Mouse (Mus musculus): ENCODE results near the gene Col24a1. TPM values are rescaled to one million over a fixed set of nuclear protein-coding genes. Genes with fewer than 3 reads are reported as not detected.

The Col24a1 gene
- polyA plus RNA-seq, 1 experiment from 2014 or later: 0.39 TPM

DNA sequence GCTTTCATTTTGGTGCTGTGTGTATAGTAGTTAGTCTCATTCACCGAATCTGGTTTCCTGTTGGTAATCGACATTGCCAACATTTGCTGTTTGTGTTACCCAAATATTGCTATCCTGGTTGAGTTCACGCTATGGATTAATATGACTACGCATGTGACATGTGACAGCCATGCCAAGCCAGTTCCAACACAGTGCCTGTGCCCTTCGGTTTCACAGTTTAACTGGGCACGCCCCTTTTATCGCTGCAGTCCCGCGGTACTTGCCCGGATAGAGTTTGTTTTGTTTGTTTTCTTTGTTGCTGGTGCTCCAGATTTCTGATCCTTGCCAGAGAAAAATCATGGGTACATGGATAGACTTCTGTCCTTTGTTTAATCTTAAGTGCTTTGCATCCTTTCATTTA lies 263.9 kb downstream of the Col24a1 start:
- Histone ChIP-seq H3K36me3 (no peaks in the 10 kb centered on the region), H3K4me3 (no peak overlapping the region), H3K9me3 (no peaks in the 10 kb centered on the region), H3K27me3 (ENCODE audit: insufficient read depth, poor library complexity, severe bottlenecking) (no peaks in the 10 kb centered on the region), H3K4me1 (replicated peaks) (no peaks in the 10 kb centered on the region), H3K27ac (no peak overlapping the region)
- 92% methylated on average over 10 of the region's 10 CpGs for WGBS
- no peak for DNase-seq (ENCODE audit: low spot score)

DNA sequence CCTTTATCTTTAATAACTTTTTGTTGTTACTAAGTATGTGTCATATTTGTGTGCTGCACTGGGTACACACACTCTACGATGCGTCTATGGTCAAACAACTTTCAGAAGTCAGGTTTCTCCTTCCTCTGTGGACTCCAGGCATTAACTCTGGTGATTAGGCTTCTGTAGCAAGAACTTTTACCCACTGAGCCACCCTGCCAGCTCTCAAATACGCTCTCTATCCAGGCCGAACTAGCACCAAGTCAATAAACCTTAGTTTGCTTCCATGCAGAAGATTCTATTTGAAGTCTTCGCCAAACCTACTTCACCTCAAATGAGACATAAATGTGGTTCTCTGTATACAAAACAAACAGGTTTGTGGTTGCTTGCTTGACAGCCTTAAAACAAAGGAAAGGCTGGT lies 267.4 kb downstream of the Col24a1 start:
- Histone ChIP-seq H3K36me3 (no peaks in the 10 kb centered on the region), H3K27me3 (ENCODE audit: insufficient read depth, poor library complexity, severe bottlenecking) (no peaks in the 10 kb centered on the region), H3K9me3 (peaks cover 10% of the 10 kb centered on the region; the same call in 1 of the 2 replicates), H3K4me3 (no peak overlapping the region), H3K27ac (no peak overlapping the region), H3K4me1 (replicated peaks) (no peaks in the 10 kb centered on the region)
- 97% methylated on average over 5 of the region's 5 CpGs for WGBS
- DNase-seq (ENCODE audit: low spot score): no peak

DNA sequence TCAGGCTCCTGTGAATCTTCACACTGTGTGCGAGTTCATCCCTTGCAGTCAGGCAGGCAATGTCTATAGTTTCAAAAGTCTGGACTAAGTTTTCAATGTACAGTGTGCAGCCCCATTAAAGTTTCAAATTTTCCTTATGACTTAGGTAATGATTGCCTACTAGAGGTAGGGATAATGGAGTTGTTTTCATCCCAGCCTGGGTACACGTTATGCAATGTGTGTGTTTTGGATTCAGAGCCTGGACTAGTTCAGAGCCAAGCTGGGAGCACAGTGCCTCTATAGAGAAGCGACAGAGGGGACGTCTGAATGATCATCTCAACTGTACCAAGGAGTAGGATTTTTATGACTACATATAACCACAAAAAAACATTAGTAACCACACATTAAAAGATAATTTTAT lies 267.8 kb downstream of the Col24a1 start:
- no peaks in the 10 kb centered on the region for H3K27me3 ChIP-seq (ENCODE audit: insufficient read depth, poor library complexity, severe bottlenecking)
- H3K36me3 ChIP-seq: no peaks in the 10 kb centered on the region
- peaks cover 10% of the 10 kb centered on the region; the same call in 1 of the 2 replicates for H3K9me3 ChIP-seq
- DNase-seq (ENCODE audit: low spot score): no peak
- H3K27ac ChIP-seq: no peak overlapping the region
- 87% methylated on average over 4 of the region's 4 CpGs for WGBS
- no peaks in the 10 kb centered on the region for H3K4me1 ChIP-seq (replicated peaks)
- H3K4me3 ChIP-seq: no peak overlapping the region

DNA sequence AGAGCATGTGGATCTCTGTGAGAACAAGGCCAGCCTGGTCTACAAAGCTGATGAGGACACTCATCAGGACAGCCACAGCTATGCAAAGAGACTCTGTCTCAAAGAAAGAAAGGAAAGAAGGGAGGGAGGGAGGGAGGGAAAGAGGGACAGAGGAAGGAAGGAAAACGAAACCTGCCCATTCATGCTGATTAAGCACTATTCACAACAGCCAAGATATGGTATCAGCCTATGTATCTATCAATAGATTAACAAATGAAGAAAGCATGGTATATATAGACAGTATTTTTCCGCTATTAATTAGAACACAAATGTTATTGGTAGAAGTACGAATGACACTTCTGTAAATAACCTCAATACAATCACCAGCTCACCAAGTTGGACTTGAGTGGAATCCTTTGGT lies 282.2 kb downstream of the Col24a1 start:
- Histone ChIP-seq H3K9me3 (no peaks in the 10 kb centered on the region), H3K27ac (no peak overlapping the region), H3K36me3 (peaks cover 21% of the 10 kb centered on the region), H3K4me1 (replicated peaks) (peaks cover 18% of the 10 kb centered on the region), H3K4me3 (no peak overlapping the region), H3K27me3 (ENCODE audit: insufficient read depth, poor library complexity, severe bottlenecking) (no peaks in the 10 kb centered on the region)
- WGBS: 89% methylated on average over 3 of the region's 3 CpGs
- DNase-seq (ENCODE audit: low spot score): no peak

DNA sequence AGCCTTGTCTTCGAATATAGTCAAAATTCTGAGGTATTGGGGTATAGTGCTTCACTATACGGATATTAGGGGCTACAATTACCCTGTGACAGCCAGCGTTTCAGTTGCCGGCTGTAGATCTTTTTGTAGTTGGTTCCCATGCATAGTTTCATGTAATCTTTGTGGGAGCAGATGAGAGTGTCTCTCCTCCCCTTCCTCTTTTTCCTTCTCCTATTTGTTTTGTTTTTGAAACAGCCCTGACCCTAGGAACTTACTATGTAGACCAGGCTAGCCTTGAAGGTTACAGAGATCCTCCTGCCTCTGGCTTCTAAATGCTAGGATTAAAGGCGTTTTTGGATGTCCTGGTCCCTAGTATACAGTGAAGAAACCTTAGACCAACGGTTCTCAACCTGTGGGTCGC lies 283.1 kb downstream of the Col24a1 start:
- 85% methylated on average over 7 of the region's 7 CpGs for WGBS
- H3K36me3 ChIP-seq: peaks cover 28% of the 10 kb centered on the region
- DNase-seq (ENCODE audit: low spot score): no peak
- H3K9me3 ChIP-seq: no peaks in the 10 kb centered on the region
- H3K27ac ChIP-seq: peak overlapping the region; percentile 82; the same call in 1 of the 2 replicates
- no peaks in the 10 kb centered on the region for H3K27me3 ChIP-seq (ENCODE audit: insufficient read depth, poor library complexity, severe bottlenecking)
- H3K4me1 ChIP-seq (replicated peaks): peaks cover 18% of the 10 kb centered on the region
- peak overlapping the region; percentile 88; the same call in 1 of the 2 replicates for H3K4me3 ChIP-seq

DNA sequence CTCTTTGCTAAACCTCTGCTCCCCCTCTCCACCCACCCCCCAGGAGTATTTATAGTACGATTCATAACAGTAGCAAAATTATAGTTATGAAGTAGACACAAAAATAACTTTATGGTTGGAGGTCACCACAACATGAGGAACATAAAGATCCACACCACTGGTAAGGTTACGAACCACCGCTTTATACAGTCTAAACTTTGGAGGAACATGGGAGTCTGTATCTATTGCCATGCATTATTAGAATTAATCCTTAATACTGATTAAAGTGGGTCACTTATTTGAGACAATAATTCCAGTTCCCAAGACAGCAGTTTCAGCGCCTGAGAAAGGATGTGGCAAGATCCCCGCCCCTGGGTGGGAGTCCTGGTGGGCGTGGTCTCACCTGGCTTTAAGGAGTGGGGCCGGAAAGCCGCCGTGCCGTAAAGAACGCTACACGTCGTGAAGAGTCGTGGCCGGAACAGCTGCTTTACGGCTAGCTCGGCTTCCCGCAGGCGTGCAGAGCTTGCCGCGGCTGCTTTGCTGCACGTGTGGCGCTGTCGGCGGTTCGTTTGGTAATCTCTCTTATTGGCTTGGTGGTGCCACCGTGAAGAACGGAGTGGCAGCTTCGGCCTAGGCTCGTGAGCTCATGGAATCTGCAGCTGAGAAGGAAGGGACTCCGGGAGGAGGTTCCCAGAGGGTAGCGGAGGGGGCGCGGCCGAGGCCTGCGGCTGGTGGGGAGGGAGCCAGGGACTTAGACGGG lies 283.6 kb downstream of the Col24a1 start, which contains the start of gene Znhit6:
Gene Znhit6 (plus strand): TSS at position 463 of the 739 bp plus-strand sequence.
- H3K27me3 ChIP-seq (ENCODE audit: insufficient read depth, poor library complexity, severe bottlenecking): no peaks in the 10 kb centered on the region
- peak within 1 kb of the TSS; percentile 82 for H3K27ac ChIP-seq
- WGBS: 6% methylated on average over 37 of the region's 37 CpGs
- DNase-seq (ENCODE audit: low spot score): peak; percentile 95
- peaks cover 34% of the 10 kb centered on the region for H3K36me3 ChIP-seq
- H3K4me1 ChIP-seq (replicated peaks): peaks cover 18% of the 10 kb centered on the region
- no peaks in the 10 kb centered on the region for H3K9me3 ChIP-seq
- H3K4me3 ChIP-seq: peak within 1 kb of the TSS; percentile 88

DNA sequence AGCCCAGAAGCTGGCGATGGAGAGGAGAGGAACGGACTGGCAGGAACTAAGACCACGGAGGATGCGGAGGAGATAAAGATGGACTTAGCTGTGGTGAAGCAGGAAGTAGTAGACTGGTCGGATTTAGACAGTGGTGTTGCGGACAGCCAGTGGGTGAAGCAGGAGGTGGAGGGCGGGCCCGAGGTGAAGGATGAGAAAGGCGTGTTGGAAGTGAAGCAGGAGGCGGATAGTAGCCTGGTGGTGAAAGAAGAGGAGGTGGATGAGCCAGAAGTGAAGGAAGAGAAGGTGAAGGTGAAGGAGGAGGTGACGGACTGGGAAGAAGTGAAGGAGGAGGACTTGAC lies 284.2 kb downstream of the Col24a1 start:
- H3K4me1 ChIP-seq (replicated peaks): peaks cover 18% of the 10 kb centered on the region
- H3K27ac ChIP-seq: peak overlapping the region; percentile 82
- H3K27me3 ChIP-seq (ENCODE audit: insufficient read depth, poor library complexity, severe bottlenecking): no peaks in the 10 kb centered on the region
- H3K36me3 ChIP-seq: peaks cover 36% of the 10 kb centered on the region
- H3K9me3 ChIP-seq: no peaks in the 10 kb centered on the region
- no peak for DNase-seq (ENCODE audit: low spot score)
- under 1% methylated on average over 11 of the region's 11 CpGs for WGBS
- peak overlapping the region; percentile 88 for H3K4me3 ChIP-seq

DNA sequence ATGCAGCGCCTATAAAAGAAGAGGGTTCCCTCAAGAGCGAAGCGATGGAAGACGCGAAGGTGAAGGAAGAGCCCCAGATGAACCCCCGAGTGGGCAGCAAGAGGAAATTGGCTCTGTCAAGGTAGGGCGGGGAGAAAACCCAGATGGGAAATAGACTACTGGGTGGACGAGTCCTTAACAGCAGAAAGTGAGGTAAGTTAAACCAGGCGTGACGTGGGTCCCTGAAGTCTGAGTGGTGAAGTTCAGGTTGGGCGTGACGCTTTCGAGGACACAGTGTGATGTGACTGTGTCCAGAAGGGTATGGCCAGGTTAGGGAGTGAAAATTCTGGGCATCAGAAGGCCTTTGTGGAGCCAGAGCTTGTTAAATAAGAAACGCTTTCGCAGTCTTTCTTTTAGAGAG lies 284.6 kb downstream of the Col24a1 start:
- no peak for DNase-seq (ENCODE audit: low spot score)
- Histone ChIP-seq H3K27ac (peak overlapping the region; percentile 82; the same call in 1 of the 2 replicates), H3K4me3 (peak overlapping the region; percentile 88), H3K4me1 (replicated peaks) (peaks cover 18% of the 10 kb centered on the region), H3K36me3 (peaks cover 36% of the 10 kb centered on the region), H3K9me3 (no peaks in the 10 kb centered on the region), H3K27me3 (ENCODE audit: insufficient read depth, poor library complexity, severe bottlenecking) (no peaks in the 10 kb centered on the region)
- WGBS: 32% methylated on average over 15 of the region's 15 CpGs

DNA sequence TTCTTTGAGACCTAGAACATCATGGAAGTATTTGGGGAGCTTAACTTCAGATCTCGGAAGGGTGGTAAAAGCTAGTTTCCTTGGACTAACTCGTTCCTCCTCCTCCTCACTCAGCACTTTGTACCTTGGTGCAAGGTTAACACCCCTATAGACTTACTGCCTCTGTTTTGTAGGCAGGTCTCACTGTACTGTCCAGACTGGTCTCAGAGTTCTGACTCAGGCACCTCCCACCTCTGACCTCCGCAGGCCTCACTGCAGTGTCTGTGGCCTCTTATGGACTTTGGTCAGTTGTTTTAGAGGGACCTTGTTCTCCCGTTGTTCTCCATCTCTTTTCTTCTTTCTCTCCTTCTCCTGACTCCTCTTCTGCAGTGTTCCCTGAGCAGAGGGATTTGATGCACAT lies 290.8 kb downstream of the Col24a1 start:
- no peak overlapping the region for H3K4me3 ChIP-seq
- 87% methylated on average over 4 of the region's 4 CpGs for WGBS
- H3K27me3 ChIP-seq (ENCODE audit: insufficient read depth, poor library complexity, severe bottlenecking): no peaks in the 10 kb centered on the region
- H3K4me1 ChIP-seq (replicated peaks): 0 out of 2 replicates have a peak, but pooled peaks cover 1% of the 10 kb centered on the region
- peaks cover 80% of the 10 kb centered on the region for H3K36me3 ChIP-seq
- no peaks in the 10 kb centered on the region for H3K9me3 ChIP-seq
- no peak for DNase-seq (ENCODE audit: low spot score)
- H3K27ac ChIP-seq: no peak overlapping the region

DNA sequence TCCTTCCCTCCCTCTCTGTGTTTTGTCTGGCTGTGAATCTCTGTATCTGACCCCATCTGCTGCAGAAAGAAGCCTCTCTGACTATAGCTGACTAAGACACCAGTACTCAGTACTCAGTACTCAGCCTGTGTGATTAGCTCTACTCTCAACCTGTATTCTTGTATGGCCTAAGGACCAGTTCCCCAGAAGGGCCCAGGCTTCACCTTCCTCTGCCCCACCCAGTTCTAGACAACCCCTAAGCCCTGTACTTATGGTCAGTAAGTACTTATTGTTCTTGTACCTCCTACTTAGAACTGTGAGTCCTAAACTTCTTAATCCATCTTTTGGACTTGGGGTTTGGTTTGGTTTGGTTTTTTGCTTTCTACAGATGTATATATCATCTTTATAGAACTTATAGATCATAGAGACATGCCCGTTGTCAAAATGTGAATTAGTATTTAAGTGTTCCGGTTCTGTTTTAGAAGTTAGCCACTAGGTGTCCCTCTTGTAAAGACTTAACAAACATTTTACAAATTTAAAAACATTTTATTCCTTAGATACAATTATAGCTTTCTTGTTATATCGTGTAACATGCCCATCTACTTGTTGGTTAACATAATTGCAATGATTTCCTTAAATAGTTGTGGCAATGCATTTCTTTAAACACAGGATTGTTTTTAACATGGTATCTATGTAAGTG lies 291.4 kb downstream of the Col24a1 start:
- peaks cover 74% of the 10 kb centered on the region for H3K36me3 ChIP-seq
- 84% methylated on average over 3 of the region's 3 CpGs for WGBS
- no peak for DNase-seq (ENCODE audit: low spot score)
- H3K4me3 ChIP-seq: no peak overlapping the region
- H3K4me1 ChIP-seq (replicated peaks): no peaks in the 10 kb centered on the region
- no peaks in the 10 kb centered on the region for H3K27me3 ChIP-seq (ENCODE audit: insufficient read depth, poor library complexity, severe bottlenecking)
- no peaks in the 10 kb centered on the region for H3K9me3 ChIP-seq
- H3K27ac ChIP-seq: no peak overlapping the region

DNA sequence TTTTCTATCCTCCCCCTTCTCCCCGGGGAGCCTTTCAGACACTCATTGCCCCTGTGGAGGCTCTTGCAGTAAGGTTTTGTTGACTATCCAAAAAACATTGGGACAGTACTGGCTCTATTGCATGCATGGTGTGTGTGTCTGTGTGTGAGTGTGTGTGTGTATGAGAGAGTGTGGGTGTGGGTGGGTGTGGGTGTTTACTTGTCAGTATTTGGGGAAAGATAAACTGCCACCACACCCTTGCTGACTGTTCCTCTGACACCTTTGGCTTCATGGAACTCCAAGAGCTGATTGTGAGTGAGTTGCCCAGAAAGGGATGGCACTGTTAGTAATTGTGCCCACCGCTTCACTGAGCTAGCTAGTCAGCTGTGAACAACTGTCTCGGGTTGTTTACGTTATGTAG lies 298.3 kb downstream of the Col24a1 start:
- H3K9me3 ChIP-seq: no peaks in the 10 kb centered on the region
- 95% methylated on average over 4 of the region's 4 CpGs for WGBS
- H3K4me3 ChIP-seq: no peak overlapping the region
- peaks cover 76% of the 10 kb centered on the region for H3K36me3 ChIP-seq
- no peaks in the 10 kb centered on the region for H3K27me3 ChIP-seq (ENCODE audit: insufficient read depth, poor library complexity, severe bottlenecking)
- no peaks in the 10 kb centered on the region for H3K4me1 ChIP-seq (replicated peaks)
- DNase-seq (ENCODE audit: low spot score): no peak
- no peak overlapping the region for H3K27ac ChIP-seq

DNA sequence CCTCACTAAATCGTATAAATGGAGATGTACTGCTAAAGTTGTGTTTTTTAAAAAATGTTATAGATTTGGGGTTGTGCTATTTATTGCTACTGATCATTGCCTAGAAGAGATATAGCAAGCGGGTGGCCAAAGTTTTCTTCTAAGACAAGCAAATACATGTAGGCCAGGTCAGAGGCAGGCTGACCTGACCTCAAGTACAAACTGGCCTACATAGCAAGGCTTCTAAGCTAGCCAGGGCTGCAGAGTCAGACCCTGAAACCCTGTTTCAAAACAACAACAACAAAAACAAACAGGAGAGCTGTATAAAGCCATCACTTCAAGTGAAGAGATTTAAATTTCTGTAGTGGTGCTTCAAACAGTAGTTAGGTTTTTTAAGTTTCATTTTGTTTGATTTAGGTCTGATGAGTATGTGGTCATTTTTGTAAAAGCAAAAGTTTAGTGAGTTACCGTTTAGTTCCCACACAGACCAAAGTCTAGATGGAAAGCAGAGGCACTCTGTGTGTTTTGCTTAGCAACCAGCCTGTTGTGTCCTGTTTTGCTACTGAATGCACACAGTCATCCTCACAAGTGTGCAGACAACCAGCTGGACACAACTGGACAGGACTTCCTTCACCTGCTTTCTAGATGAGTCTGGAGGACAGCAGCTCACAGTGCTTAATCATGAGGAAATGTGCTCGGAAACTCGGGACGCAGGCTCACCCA lies 299.7 kb downstream of the Col24a1 start:
- Histone ChIP-seq H3K36me3 (peaks cover 70% of the 10 kb centered on the region), H3K27me3 (ENCODE audit: insufficient read depth, poor library complexity, severe bottlenecking) (no peaks in the 10 kb centered on the region), H3K4me3 (no peak overlapping the region), H3K27ac (no peak overlapping the region), H3K4me1 (replicated peaks) (no peaks in the 10 kb centered on the region), H3K9me3 (no peaks in the 10 kb centered on the region)
- DNase-seq (ENCODE audit: low spot score): no peak
- 95% methylated on average over 6 of the region's 6 CpGs for WGBS

DNA sequence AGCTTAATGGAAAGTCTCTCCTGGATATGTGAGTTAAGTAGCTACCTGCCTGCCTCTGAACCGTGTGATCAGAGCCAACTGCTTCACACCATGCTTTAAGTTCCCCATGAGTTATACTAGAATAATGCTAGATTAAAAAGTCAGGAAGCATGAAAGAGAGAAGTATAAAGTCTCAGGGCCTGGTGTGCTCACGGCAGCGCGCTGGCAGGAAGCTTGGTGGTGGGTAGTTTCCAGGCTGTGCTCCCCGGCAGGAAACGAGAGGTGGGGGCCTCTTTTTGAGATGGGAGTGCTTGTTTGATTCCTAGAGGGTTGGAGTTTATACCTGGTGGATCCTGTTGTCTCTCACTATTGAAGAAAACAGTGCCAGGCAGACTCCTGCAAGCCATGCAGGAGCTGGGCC lies 303.1 kb downstream of the Col24a1 start:
- no peak for DNase-seq (ENCODE audit: low spot score)
- H3K27me3 ChIP-seq (ENCODE audit: insufficient read depth, poor library complexity, severe bottlenecking): no peaks in the 10 kb centered on the region
- H3K4me3 ChIP-seq: no peak overlapping the region
- no peak overlapping the region for H3K27ac ChIP-seq
- no peaks in the 10 kb centered on the region for H3K4me1 ChIP-seq (replicated peaks)
- H3K9me3 ChIP-seq: peaks cover 2% of the 10 kb centered on the region; the same call in 1 of the 2 replicates
- 93% methylated on average over 6 of the region's 6 CpGs for WGBS
- peaks cover 87% of the 10 kb centered on the region for H3K36me3 ChIP-seq
